Mouse (Mus musculus) common myeloid progenitor, adult 5-6 weeks (primary cell): ENCODE results near the gene Pxt1. TPM values are rescaled to one million over a fixed set of nuclear protein-coding genes. Genes with fewer than 3 reads are reported as not detected.

Experiments
- ATAC-seq: replicated peaks from 2 replicates; pipeline ENCODE4 v1.8.0; 2016; ENCODE audit warnings: low read depth, mild to moderate bottlenecking, moderate TSS enrichment, inconsistent platforms; ENCODE audit not compliant: poor library complexity, severe bottlenecking
- total RNA-seq: library from RNA; stranded (forward); fragments of 200-1000, 187-1606 nt; gene quantifications from 2 replicates; pipeline ENCODE4 v1.2.3, GENCODE M21; 2017

Pxt1 gene
- total RNA-seq, 1 experiment from 2014 or later: not detected

DNA sequence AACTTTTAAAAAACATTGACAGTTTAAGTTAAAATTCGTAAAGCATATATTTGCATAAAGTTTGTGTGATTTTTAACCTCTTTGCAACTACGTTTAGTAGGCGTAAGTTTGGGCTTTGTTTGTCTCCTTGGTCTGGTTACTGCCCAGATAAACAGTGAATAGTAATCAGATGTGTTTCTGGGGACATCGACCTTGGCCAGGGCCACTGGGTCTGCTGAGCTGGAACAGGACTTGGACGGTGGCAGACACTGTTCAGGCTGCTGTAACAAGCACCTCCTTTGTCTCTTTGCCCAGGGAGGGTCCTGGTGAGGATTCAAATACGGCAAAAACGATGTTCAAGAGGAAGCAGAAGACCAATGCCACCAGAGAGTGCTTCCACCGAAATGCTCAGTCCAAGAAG lies 58.4 kb downstream of the Pxt1 start:
- ATAC-seq: no peak

Other genes with a start within 250 kb of the Pxt1 start
- 3.4 TPM in 1 of 2 replicates, not detected in the other for gene AC170998.1, start 217.8 kb downstream of the Pxt1 start, total RNA-seq
- 0.73 TPM in 1 of 2 replicates, not detected in the other for gene Mapk13, start 174.5 kb downstream of the Pxt1 start, total RNA-seq
- gene Brpf3, start 142.8 kb downstream of the Pxt1 start, total RNA-seq: 8.6 and 9.7 TPM in 2 replicates
- gene Pnpla1, start 85.4 kb downstream of the Pxt1 start, total RNA-seq: not detected in 2 replicates
- 1.0 and 1.6 TPM in 2 replicates for gene 4930539E08Rik, start 28.5 kb downstream of the Pxt1 start, total RNA-seq
- gene Kctd20, start 8.1 kb upstream of the Pxt1 start, total RNA-seq: 73.9 and 83.7 TPM in 2 replicates
- gene Stk38, start 64.2 kb upstream of the Pxt1 start, total RNA-seq: 94.7 and 123 TPM in 2 replicates
- 954 and 1,077 TPM in 2 replicates for gene Srsf3, start 88.8 kb upstream of the Pxt1 start, total RNA-seq
- 3.7 and 7.9 TPM in 2 replicates for gene Cdkn1a, start 147.1 kb upstream of the Pxt1 start, total RNA-seq
- 147 and 213 TPM in 2 replicates for gene Rab44, start 170.3 kb upstream of the Pxt1 start, total RNA-seq